Mouse (Mus musculus) spleen, adult 10 weeks (tissue): Measurements from ENCODE around the gene Ptch2. TPM values are rescaled to one million over a fixed set of nuclear protein-coding genes. Genes with fewer than 3 reads are reported as not detected.

Source experiments
- polyA plus RNA-seq: library from polyadenylated mRNA; stranded (reverse); fragments of 350-450 nt; fragmentation: Illumina TruSeq; extraction: RNeasy Lipid Tissue Mini Kit (QIAGEN cat#74804); gene quantifications from one replicate; pipeline ENCODE4 v1.2.3, GENCODE M21; 2015; ENCODE audit warnings: low replicate concordance; ENCODE audit not compliant: insufficient read depth

The Ptch2 gene
- polyA plus RNA-seq: not detected

DNA sequence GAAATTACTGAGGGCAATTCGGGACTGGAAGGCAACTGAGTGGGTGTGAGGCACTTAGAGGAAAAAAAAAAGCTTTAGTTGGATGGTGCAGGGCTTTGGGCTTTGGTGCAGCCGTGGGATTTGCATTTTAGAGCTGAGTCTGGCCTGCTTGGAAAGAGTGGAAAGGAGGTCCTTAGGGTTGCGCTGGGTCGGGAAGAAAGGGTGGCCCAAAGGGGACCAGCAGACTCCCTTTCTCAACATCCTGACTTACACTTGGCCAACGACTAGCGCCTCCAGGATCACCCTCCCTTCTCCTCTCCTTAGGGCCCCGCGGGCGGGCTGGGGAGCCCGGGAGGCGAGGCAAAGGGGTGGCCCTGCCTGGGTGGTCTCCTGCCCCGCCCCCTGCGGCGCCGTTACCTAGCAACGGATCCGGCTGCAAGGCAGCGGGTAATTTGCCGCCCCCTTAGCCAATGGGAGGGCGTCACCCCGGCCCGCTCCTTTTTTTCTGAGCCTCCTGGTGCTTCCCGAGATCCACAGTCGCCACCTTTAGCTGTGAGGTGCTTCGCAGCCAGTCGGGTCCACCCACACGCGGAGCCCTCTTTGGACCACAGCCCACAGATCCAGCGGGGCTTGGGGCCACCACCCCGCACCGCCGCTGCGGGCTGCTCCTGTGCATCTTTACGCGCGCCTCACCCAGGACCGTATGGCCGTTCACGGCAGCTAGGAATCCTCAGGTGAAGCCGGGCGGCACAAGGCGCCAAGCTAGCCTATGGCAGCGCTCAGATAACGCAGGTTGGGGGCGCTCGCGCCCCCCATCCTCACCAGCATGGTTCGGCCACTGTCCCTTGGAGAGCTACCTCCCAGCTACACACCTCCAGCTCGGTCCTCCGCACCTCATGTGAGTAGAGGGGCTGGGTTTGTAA is at the start of gene Ptch2:
Gene Ptch2 (plus strand): TSS at position 525 of the 902 bp plus-strand sequence.

DNA sequence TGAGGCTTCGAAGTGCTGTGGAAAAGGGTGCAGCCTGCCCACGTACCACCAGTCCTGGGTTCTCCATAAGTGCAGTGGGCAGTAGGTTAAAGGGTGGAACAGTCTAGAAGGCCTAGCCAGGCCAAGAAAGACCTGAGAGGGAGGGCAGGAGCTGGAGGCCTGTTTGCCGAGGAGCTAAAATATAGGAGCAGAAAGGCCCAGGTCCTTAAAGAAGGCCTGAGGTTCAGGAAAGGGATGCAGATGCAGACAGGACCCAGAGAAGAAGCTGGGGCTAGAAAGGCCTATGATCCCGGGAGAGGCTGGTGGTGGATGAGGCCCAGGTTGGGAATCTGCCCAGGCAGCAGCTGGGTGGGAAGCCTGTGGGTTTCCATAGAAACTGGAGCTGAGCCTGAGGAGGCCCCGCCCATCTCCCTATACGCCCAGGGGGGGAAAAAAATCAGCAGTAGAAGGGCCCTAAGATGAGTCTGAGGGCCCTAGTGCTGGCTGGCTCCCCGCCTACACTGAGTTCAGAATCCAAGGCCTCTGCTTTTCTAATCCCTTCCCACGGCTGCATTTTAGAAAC is 29.6 kb downstream of the Ptch2 start, which contains the start of gene Btbd19:
Gene Btbd19 (minus strand): TSS at position 378 of the 562 bp plus-strand sequence.

DNA sequence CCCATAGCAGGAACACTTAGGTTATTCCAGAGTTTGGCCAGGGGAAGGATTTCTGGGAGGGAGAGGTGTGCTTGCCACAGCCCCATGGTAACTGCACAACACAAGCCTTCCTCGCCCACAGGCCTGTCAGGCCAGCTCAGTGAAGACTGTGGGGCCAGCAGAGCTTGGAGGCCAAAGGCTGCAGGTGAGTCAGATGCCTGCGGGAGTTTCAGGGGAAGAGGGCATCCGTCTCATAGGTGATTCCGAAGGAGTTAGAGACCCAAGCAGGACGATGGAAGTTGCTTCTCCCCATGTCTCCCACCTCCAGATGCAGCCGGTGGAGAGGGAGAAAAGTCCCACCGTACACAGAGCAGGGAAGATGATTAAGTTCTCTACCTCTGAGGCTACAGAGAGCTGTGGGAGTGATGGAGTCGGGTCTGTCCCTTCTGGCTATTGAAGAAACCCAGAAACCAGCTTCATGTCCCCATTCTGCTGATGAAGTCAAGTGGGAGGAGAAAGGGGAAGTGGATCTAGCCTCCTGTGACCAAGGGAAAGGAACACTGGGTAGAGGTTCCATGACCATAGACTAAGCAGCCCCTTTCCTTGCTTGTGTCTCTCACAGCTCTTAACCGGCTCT is 30.9 kb downstream of the Ptch2 start, which contains the start of gene Tctex1d4:
Gene Tctex1d4 (plus strand): TSS at position 120 of the 616 bp plus-strand sequence.

DNA sequence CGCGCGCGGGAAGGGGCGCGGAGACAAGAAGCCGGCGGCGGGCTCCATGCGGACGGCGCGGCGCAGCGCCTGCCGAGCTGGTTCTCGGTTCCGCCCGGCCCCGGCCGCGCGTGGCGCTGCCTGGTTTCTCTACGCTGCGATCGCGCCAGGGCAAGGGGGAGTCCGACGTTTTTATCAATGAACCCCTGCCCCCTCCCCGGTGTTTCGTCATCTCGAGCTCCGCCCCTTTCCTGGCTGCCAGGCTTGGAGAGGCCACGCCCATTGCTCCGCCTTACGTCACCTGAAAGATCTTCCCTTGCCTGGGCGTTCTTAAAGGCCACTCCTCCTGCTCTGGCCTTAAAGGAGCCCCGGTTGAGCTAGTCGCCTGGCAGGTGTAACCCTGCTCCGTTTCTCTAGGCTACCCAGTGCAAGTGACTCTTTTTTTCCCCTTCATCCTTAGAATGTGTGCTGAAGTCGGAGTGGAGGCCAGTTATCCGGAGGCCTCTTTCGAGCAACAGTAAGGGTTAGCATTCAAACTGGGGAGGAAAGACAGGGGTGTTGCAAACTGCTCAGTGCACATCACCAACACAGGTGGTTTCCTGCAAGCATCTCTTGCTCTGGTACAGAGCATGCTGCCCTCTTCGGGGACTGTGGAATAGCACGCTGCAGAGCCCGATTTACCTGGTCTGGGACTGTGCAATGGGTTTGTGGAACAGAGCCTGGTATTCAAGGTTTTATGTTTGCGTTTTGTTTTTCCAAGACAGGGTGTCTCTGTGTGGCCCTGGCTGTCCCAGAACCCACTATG is 38.1 kb downstream of the Ptch2 start, which contains the start of gene Plk3:
Gene Plk3 (minus strand): TSS at position 147 of the 784 bp plus-strand sequence.

DNA sequence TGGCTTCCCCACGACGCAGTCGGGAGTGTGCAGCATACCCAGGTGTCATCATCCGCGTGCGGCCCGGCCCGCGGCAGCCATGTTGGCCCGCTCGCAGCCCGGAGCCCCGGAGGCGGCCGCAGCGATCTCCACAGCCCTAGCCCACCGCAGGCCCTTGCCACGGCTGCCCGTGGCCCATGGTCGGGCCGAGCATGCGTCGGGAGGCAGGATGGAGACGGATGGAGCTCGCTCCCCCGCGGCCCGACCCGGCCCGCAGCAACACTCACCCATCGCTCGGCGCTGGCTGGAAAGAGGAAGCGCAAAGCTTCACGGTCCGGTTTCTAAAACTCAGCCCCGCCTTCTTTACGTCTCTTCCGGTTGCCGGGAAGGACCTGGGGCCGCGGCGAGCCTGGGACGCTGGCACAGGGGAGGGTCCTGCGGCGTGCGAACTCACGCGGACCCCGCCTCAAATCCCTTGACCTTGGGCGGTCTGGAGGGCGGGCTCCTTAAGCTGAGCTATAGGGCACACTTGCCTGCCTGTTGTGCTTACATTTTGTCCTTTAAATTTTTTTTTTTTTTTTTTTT is 60.0 kb downstream of the Ptch2 start, which contains the start of gene Rps8:
Gene Rps8 (minus strand): TSS at position 452 of the 564 bp plus-strand sequence.

Other genes starting within 250 kb of the Ptch2 start
- 0.04 TPM for gene Zswim5, start 218.7 kb upstream of the Ptch2 start, polyA plus RNA-seq
- gene Urod, start 101.7 kb upstream of the Ptch2 start, polyA plus RNA-seq: 53.6 TPM
- 21.1 TPM for gene Hectd3, start 100.8 kb upstream of the Ptch2 start, polyA plus RNA-seq
- gene Eif2b3, start 76.7 kb upstream of the Ptch2 start, polyA plus RNA-seq: 20.9 TPM
- 16.7 TPM for gene Btbd19, start 29.6 kb downstream of the Ptch2 start, polyA plus RNA-seq
- not detected for gene Tctex1d4, start 30.7 kb downstream of the Ptch2 start, polyA plus RNA-seq
- gene Plk3, start 37.9 kb downstream of the Ptch2 start, polyA plus RNA-seq: 3.7 TPM
- 1,371 TPM for gene Rps8, start 60.2 kb downstream of the Ptch2 start, polyA plus RNA-seq
- 5.8 TPM for gene Kif2c, start 86.6 kb downstream of the Ptch2 start, polyA plus RNA-seq
- 0.86 TPM for gene Tmem53, start 155.9 kb downstream of the Ptch2 start, polyA plus RNA-seq
- not detected for gene Armh1, start 156.1 kb downstream of the Ptch2 start, polyA plus RNA-seq